Mouse (Mus musculus) hindbrain, embryonic 14.5 days (tissue): Measurements from ENCODE around the gene Epha4. TPM values are rescaled to one million over a fixed set of nuclear protein-coding genes. Genes with fewer than 3 reads are reported as not detected.

ENCODE experiments used
- ATAC-seq: fragments of 200-750 bp; cut with Nextera tagmentation; 2 replicates; pipeline ENCODE4 v1.8.0; 2017; ENCODE audit warnings: moderate number of reproducible peaks, mild to moderate bottlenecking, moderate TSS enrichment, moderate library complexity; ENCODE audit not compliant: low FRiP score
- DNase-seq: peaks from one replicate; pipeline ENCODE4 v3.0.0-alpha.2; 2015; ENCODE audit warnings: low spot score
- H3K27ac ChIP-seq: fragments of 300-500 bp; sonication (generic); 2 replicates; pipeline ENCODE4 v1.5.1; 2014; ENCODE audit warnings: mild to moderate bottlenecking, moderate library complexity
- H3K27me3 ChIP-seq: fragments of 300-500 bp; sonication (generic); 2 replicates; pipeline ENCODE4 v1.6.1; 2014; ENCODE audit warnings: mild to moderate bottlenecking, low read length, mixed read lengths; ENCODE audit not compliant: control insufficient read depth, insufficient read depth
- H3K36me3 ChIP-seq: fragments of 300-500 bp; sonication (generic); replicated peaks from 2 replicates; pipeline ENCODE4 v1.6.1; 2014; ENCODE audit not compliant: control insufficient read depth, insufficient read depth
- H3K4me1 ChIP-seq: fragments of 300-500 bp; sonication (generic); replicated peaks from 2 replicates; pipeline ENCODE4 v1.6.1; 2014; ENCODE audit warnings: antibody characterized with exemption, low read length, mixed read lengths; ENCODE audit not compliant: control insufficient read depth, insufficient read depth
- H3K4me2 ChIP-seq: fragments of 300-500 bp; sonication (generic); replicated peaks from 2 replicates; pipeline ENCODE4 v1.6.1; 2014; ENCODE audit warnings: mild to moderate bottlenecking, moderate library complexity
- H3K4me3 ChIP-seq: fragments of 300-500 bp; sonication (generic); replicated peaks from 2 replicates; pipeline ENCODE4 v1.5.1; 2014; ENCODE audit warnings: mild to moderate bottlenecking, low read length
- H3K9ac ChIP-seq: fragments of 300-500 bp; sonication (generic); 2 replicates; pipeline ENCODE4 v1.6.1; 2014
- H3K9me3 ChIP-seq: fragments of 300-500 bp; sonication (generic); 2 replicates; pipeline ENCODE4 v1.6.1; 2016; ENCODE audit warnings: low read length; ENCODE audit not compliant: control insufficient read depth
- WGBS: fragments of 180-500 bp; shearing (Covaris S2); extraction: QIAGEN DNeasy Blood & Tissue Kit; methylation state at CpG from one replicate; pipeline ENCODE4 v1.1.7; 2014; 5-methylcytosine and 5-hydroxymethylcytosine counted together
- polyA plus RNA-seq: library from polyadenylated mRNA; unstranded; fragments of >200 nt; fragmentation: Nextera tagmentation; extraction: Ambion mirVana; gene quantifications from 2 replicates; pipeline ENCODE4 v1.2.1, GENCODE M21; 2014

The Epha4 gene
- 49.3 and 50.0 TPM in 2 replicates for polyA plus RNA-seq

- DNase-seq (peak; percentile 83), ATAC-seq (peak; percentile 93)
- Histone ChIP-seq H3K4me3 (peak within 1 kb of the TSS; percentile 66), H3K9ac (peak within 1 kb of the TSS; percentile 65), H3K9me3 (no peaks in the 10 kb centered on the region), H3K4me1 (peaks cover 18% of the 10 kb centered on the region; the same call in 1 of the 2 replicates), H3K27ac (peak within 1 kb of the TSS; percentile 82), H3K4me2 (peak within 1 kb of the TSS; percentile 63), H3K27me3 (no peaks in the 10 kb centered on the region), H3K36me3 (no peaks in the 10 kb centered on the region)
- WGBS, result under 1% methylated on average over 40 of the region's 40 CpGs
Observed at GRCm38 (mm10) chr1:77514963-77515650, at the start of gene Epha4. Gene Epha4 (minus strand): TSS chr1:77515088.

- H3K36me3 ChIP-seq, result no peaks in the 10 kb centered on the region
- no peak overlapping the region for H3K4me2 ChIP-seq
- H3K4me1 ChIP-seq, result peaks cover 5% of the 10 kb centered on the region; the same call in 1 of the 2 replicates
- no peak overlapping the region for H3K4me3 ChIP-seq
- no peaks in the 10 kb centered on the region; the same call in 1 of the 2 replicates for H3K9me3 ChIP-seq
- H3K27ac ChIP-seq, result 0 out of 2 replicates have a peak overlapping the region, but pooled peaks have one; percentile 15
- no peaks in the 10 kb centered on the region for H3K27me3 ChIP-seq
- no peak overlapping the region for H3K9ac ChIP-seq
- 36% methylated on average over 3 of the region's 3 CpGs for WGBS
- ATAC-seq, result no peak
- no peak for DNase-seq
Observed at GRCm38 (mm10) chr1:77556199-77556598, 41.3 kb upstream of the Epha4 start.

GRCm38 (mm10) chr1:77551927-77552326 is 37.0 kb upstream of the Epha4 start:
- Histone ChIP-seq H3K9me3 (no peaks in the 10 kb centered on the region), H3K27ac (no peak overlapping the region), H3K4me3 (no peak overlapping the region), H3K4me1 (peaks cover 8% of the 10 kb centered on the region), H3K27me3 (no peaks in the 10 kb centered on the region), H3K36me3 (no peaks in the 10 kb centered on the region), H3K4me2 (no peak overlapping the region), H3K9ac (no peak overlapping the region)
- ATAC-seq (0 out of 2 replicates have a peak, but pooled peaks have one; percentile 34), DNase-seq (no peak)
- 48% methylated on average over 7 of the region's 7 CpGs for WGBS

GRCm38 (mm10) chr1:77545722-77546121 is 30.8 kb upstream of the Epha4 start:
- ATAC-seq, result peak; percentile 86
- Histone ChIP-seq H3K4me3 (no peak overlapping the region), H3K4me2 (0 out of 2 replicates have a peak overlapping the region, but pooled peaks have one; percentile 15), H3K27ac (peak overlapping the region; percentile 49), H3K9me3 (no peaks in the 10 kb centered on the region), H3K4me1 (peaks cover 30% of the 10 kb centered on the region), H3K9ac (no peak overlapping the region), H3K27me3 (no peaks in the 10 kb centered on the region), H3K36me3 (no peaks in the 10 kb centered on the region)
- DNase-seq, result peak; percentile 73
- 13% methylated on average over 6 of the region's 6 CpGs for WGBS

GRCm38 (mm10) chr1:77545035-77545434 is 30.1 kb upstream of the Epha4 start:
- H3K36me3 ChIP-seq, result no peaks in the 10 kb centered on the region
- no peaks in the 10 kb centered on the region for H3K9me3 ChIP-seq
- ATAC-seq (no peak), DNase-seq (no peak)
- no peaks in the 10 kb centered on the region for H3K27me3 ChIP-seq
- peaks cover 30% of the 10 kb centered on the region for H3K4me1 ChIP-seq
- H3K9ac ChIP-seq, result no peak overlapping the region
- no peak overlapping the region for H3K4me3 ChIP-seq
- WGBS, result 79% methylated on average over 1 of the region's 1 CpGs
- peak overlapping the region; percentile 33; the same call in 1 of the 2 replicates for H3K27ac ChIP-seq
- no peak overlapping the region for H3K4me2 ChIP-seq

GRCm38 (mm10) chr1:77544279-77544678 is 29.4 kb upstream of the Epha4 start:
- DNase-seq (no peak), ATAC-seq (0 out of 2 replicates have a peak, but pooled peaks have one; percentile 21)
- Histone ChIP-seq H3K4me2 (no peak overlapping the region), H3K27ac (no peak overlapping the region), H3K4me1 (peaks cover 30% of the 10 kb centered on the region), H3K27me3 (no peaks in the 10 kb centered on the region), H3K36me3 (no peaks in the 10 kb centered on the region), H3K9ac (no peak overlapping the region), H3K4me3 (no peak overlapping the region), H3K9me3 (no peaks in the 10 kb centered on the region)
- 18% methylated on average over 3 of the region's 3 CpGs for WGBS

- Histone ChIP-seq H3K4me1 (peaks cover 8% of the 10 kb centered on the region), H3K27ac (no peak overlapping the region), H3K4me2 (no peak overlapping the region), H3K36me3 (no peaks in the 10 kb centered on the region), H3K9me3 (no peaks in the 10 kb centered on the region), H3K9ac (no peak overlapping the region), H3K4me3 (no peak overlapping the region), H3K27me3 (no peaks in the 10 kb centered on the region)
- DNase-seq (no peak), ATAC-seq (no peak; the same call in 1 of the 2 replicates)
- 35% methylated on average over 12 of the region's 12 CpGs for WGBS
Observed at GRCm38 (mm10) chr1:77539945-77540344, 25.1 kb upstream of the Epha4 start.

GRCm38 (mm10) chr1:77538559-77538958 is 23.7 kb upstream of the Epha4 start:
- 69% methylated on average over 2 of the region's 2 CpGs for WGBS
- H3K4me2 ChIP-seq, result no peak overlapping the region
- H3K27ac ChIP-seq, result no peak overlapping the region
- ATAC-seq (no peak), DNase-seq (no peak)
- H3K36me3 ChIP-seq, result no peaks in the 10 kb centered on the region
- H3K4me3 ChIP-seq, result no peak overlapping the region
- H3K4me1 ChIP-seq, result no peaks in the 10 kb centered on the region
- no peaks in the 10 kb centered on the region for H3K27me3 ChIP-seq
- no peak overlapping the region for H3K9ac ChIP-seq
- no peaks in the 10 kb centered on the region for H3K9me3 ChIP-seq

GRCm38 (mm10) chr1:77535905-77536304 is 21.0 kb upstream of the Epha4 start:
- Histone ChIP-seq H3K9ac (no peak overlapping the region), H3K4me1 (peaks cover 6% of the 10 kb centered on the region; the same call in 1 of the 2 replicates), H3K27me3 (no peaks in the 10 kb centered on the region), H3K4me3 (no peak overlapping the region), H3K27ac (no peak overlapping the region), H3K9me3 (no peaks in the 10 kb centered on the region), H3K4me2 (no peak overlapping the region), H3K36me3 (no peaks in the 10 kb centered on the region)
- DNase-seq (no peak), ATAC-seq (no peak)
- WGBS, result 82% methylated on average over 5 of the region's 5 CpGs
